Mouse (Mus musculus): Measurements from ENCODE around the gene Taf10. TPM values are rescaled to one million over a fixed set of nuclear protein-coding genes. Genes with fewer than 3 reads are reported as not detected.

Taf10 gene
- polyA plus RNA-seq, 1 experiment from 2014 or later, result 165 TPM

DNA sequence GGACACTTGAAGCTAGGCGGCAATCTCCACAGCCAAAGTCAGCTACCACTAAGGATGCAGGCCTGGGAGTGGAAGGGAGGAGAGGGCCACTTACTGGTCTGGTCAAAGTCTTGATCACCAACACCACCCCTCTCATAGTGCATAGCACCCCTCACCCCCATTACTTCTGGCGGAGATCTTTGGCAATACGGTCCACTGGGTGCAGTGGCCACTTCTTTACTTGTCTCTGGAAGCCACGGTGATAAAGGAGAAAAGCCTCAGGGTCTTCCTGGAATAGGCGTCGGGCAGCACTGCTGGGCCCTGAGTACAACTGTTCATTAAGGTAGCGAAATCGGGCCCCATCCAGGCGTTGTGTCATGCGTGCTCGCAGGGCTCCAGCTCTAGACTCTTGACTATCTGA is 10.3 kb downstream of the Taf10 start:
- WGBS, result 97% methylated on average over 11 of the region's 11 CpGs
- no peaks in the 10 kb centered on the region for H3K9me3 ChIP-seq (replicated peaks)
- DNase-seq (ENCODE audit: low spot score), result no peak

DNA sequence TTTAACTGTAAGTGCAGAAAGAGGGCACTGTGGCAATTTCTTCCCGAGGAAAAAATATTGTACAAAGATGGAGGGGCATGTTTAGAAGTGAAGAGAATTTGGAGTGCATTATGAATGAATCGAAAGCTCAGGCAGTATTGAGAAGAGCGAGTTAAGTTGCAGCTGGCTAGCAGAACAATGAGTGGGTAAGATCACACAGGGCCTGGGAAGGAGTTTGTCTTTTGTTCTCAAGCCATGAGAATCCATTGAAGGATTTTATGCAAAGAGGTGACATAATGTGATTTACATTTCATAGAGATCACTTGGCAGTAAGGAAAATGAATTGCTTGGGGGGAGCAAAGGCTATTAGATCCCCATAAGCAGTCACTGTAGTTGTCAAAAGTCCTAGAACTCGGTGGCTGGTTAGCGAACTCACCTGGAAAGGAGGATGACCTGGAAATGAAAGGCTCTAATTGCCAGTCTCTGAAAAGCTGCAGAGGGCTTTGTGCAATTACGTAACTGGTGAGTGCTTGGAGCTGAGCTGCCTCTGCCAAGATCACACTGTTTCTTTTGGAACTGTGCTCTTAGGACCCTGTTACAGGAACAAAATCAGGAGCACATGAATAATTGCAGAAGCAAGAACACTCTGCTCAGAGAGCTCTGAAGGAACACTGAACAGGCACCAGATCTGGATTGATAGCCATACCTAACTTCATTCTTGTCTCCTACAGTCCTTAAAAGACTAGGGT is 15.3 kb downstream of the Taf10 start:
- H3K27me3 ChIP-seq (ENCODE audit: low read depth, poor library complexity, severe bottlenecking), result no peaks in the 10 kb centered on the region
- H3K36me3 ChIP-seq, result peaks cover 54% of the 10 kb centered on the region
- no peaks in the 10 kb centered on the region for H3K4me1 ChIP-seq
- H3K4me3 ChIP-seq, result no peak overlapping the region
- WGBS, result 87% methylated on average over 6 of the region's 6 CpGs
- no peak for DNase-seq (ENCODE audit: low spot score)
- H3K9me3 ChIP-seq (replicated peaks), result no peaks in the 10 kb centered on the region
- H3K27ac ChIP-seq, result no peak overlapping the region

More for the DNA sequence above, 10.3 kb downstream of the Taf10 start:
- Histone ChIP-seq H3K36me3 (peaks cover 63% of the 10 kb centered on the region), H3K4me3 (no peak overlapping the region), H3K27ac (no peak overlapping the region), H3K4me1 (peaks cover 26% of the 10 kb centered on the region), H3K27me3 (ENCODE audit: low read depth, poor library complexity, severe bottlenecking) (no peaks in the 10 kb centered on the region)

DNA sequence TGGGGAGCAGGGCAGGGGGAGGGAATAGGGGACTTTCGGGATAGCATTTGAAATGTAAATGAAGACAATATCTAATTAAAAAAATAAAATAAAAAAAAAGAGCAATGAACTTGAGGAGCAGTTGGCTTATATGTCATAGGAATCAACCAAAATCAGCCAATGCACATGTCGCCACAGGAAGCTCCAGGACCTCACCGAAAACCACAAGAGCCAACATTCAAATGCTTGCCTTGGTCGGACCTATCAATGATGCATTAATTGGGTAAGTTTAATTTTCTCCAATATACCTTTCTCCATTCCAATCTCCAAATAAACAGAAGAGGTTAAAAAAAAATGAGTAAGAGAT is 17.2 kb downstream of the Taf10 start:
- Histone ChIP-seq H3K27ac (no peak overlapping the region), H3K27me3 (ENCODE audit: low read depth, poor library complexity, severe bottlenecking) (no peaks in the 10 kb centered on the region), H3K4me3 (no peak overlapping the region), H3K9me3 (replicated peaks) (no peaks in the 10 kb centered on the region), H3K36me3 (peaks cover 35% of the 10 kb centered on the region), H3K4me1 (no peaks in the 10 kb centered on the region)
- 95% methylated on average over 4 of the region's 4 CpGs for WGBS
- no peak for DNase-seq (ENCODE audit: low spot score)

DNA sequence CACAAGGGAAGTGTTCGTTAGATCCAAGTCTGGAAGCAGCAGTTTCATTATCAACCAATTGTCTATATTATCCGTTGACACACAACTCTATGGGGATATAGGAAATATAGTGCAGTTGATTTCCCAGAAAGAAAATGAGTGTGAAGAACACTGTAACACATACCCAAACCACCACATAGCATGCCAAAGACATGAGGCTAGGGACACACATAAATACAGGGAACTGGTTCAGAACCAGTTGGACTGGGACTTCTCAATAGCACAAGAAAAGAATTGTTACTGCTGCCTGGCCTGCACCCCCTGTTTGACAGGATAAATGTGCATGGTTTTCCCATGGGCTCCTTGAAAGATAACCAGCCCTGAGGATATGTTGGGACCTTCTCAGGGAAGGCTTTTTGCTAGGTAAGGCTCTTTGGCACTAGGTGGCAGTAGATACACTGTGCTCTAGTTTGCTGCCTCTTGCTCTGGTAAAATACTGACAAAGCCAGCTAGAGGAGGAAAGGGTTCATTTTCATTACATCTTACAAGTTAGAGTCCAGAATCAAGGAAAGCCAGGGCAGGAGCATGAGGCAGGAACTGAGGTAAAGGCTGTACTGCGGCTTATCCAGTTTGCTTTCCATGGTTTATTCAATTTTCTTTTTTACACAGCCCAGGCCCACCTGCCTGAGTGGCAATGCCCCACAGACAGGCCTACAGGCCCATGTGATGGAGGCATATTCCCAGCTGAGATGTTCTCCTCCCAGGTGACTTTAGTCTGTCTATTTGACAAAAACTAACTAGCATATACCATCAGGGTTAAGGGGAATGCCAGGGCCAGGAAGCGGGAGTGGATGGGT is 17.8 kb downstream of the Taf10 start:
- H3K9me3 ChIP-seq (replicated peaks), result no peaks in the 10 kb centered on the region
- no peak overlapping the region for H3K4me3 ChIP-seq
- H3K4me1 ChIP-seq, result no peaks in the 10 kb centered on the region
- H3K27me3 ChIP-seq (ENCODE audit: low read depth, poor library complexity, severe bottlenecking), result no peaks in the 10 kb centered on the region
- 88% methylated on average over 4 of the region's 4 CpGs for WGBS
- H3K36me3 ChIP-seq, result peaks cover 29% of the 10 kb centered on the region
- no peak for DNase-seq (ENCODE audit: low spot score)
- no peak overlapping the region for H3K27ac ChIP-seq

DNA sequence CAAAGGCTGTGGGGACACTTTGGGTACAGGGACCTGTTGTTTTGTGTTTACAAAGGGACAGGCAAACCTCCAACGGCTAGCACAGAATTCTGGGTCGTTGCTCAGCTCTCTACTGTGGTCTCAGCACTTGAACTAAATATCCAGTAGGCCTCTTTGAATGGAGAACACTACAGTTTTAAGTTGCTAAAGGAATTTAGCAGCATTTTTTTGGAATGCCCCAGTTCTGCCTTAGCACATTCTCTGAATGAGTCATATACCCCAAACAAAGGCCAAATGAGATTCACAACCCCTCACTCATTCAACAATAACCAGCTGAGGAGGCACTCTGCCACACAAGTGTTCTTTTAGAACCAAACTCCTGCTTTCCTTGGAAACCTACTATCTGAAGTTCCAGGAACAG is 22.2 kb downstream of the Taf10 start:
- Histone ChIP-seq H3K27me3 (ENCODE audit: low read depth, poor library complexity, severe bottlenecking) (no peaks in the 10 kb centered on the region), H3K4me3 (no peak overlapping the region), H3K9me3 (replicated peaks) (no peaks in the 10 kb centered on the region), H3K36me3 (no peaks in the 10 kb centered on the region; the same call in 1 of the 2 replicates), H3K27ac (no peak overlapping the region), H3K4me1 (no peaks in the 10 kb centered on the region)
- WGBS, result 87% methylated on average over 2 of the region's 2 CpGs
- no peak for DNase-seq (ENCODE audit: low spot score)

- no peaks in the 10 kb centered on the region for H3K27me3 ChIP-seq (ENCODE audit: low read depth, poor library complexity, severe bottlenecking)
- no peak overlapping the region for H3K4me3 ChIP-seq
- no peaks in the 10 kb centered on the region for H3K9me3 ChIP-seq (replicated peaks)
- no peaks in the 10 kb centered on the region for H3K4me1 ChIP-seq
- H3K36me3 ChIP-seq, result no peaks in the 10 kb centered on the region
- H3K27ac ChIP-seq, result no peak overlapping the region
- 64% methylated on average over 3 of the region's 3 CpGs for WGBS
- DNase-seq (ENCODE audit: low spot score), result no peak
Measured at GRCm38 (mm10) chr7:105715366-105715765, 28.8 kb downstream of the Taf10 start.

GRCm38 (mm10) chr7:105708733-105709132 is 35.4 kb downstream of the Taf10 start:
- H3K27ac ChIP-seq, result no peak overlapping the region
- no peak for DNase-seq (ENCODE audit: low spot score)
- H3K4me3 ChIP-seq, result no peak overlapping the region
- H3K36me3 ChIP-seq, result no peaks in the 10 kb centered on the region
- no peaks in the 10 kb centered on the region for H3K27me3 ChIP-seq (ENCODE audit: low read depth, poor library complexity, severe bottlenecking)
- H3K4me1 ChIP-seq, result no peaks in the 10 kb centered on the region
- no peaks in the 10 kb centered on the region for H3K9me3 ChIP-seq (replicated peaks)
- 91% methylated on average over 5 of the region's 5 CpGs for WGBS

DNA sequence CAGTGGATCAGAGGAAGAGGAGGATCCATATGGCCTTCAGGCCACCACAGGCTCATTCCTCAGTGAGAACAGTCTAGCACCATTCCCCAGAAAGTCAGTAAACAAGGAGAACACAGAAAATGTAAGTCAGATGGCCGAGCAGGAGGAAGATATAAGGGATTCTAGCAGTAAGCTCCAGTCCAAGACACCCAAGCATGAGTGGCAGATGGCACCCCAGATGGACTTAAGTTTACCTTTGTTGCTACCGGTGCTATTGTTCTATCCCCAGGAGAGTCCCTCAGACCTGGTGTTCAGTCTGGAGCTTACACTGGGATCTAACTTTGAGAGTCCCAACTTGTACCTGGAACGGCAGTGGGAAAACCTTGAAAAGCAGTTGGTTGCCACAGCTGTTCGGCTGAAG is 40.3 kb downstream of the Taf10 start:
- H3K4me1 ChIP-seq, result no peaks in the 10 kb centered on the region
- 92% methylated on average over 4 of the region's 4 CpGs for WGBS
- no peak overlapping the region for H3K4me3 ChIP-seq
- no peak overlapping the region for H3K27ac ChIP-seq
- no peaks in the 10 kb centered on the region for H3K36me3 ChIP-seq
- no peak for DNase-seq (ENCODE audit: low spot score)
- no peaks in the 10 kb centered on the region for H3K9me3 ChIP-seq (replicated peaks)
- H3K27me3 ChIP-seq (ENCODE audit: low read depth, poor library complexity, severe bottlenecking), result no peaks in the 10 kb centered on the region

- H3K4me1 ChIP-seq, result no peaks in the 10 kb centered on the region
- no peaks in the 10 kb centered on the region for H3K36me3 ChIP-seq
- H3K4me3 ChIP-seq, result no peak overlapping the region
- H3K9me3 ChIP-seq (replicated peaks), result no peaks in the 10 kb centered on the region
- WGBS, result 88% methylated on average over 16 of the region's 16 CpGs
- H3K27me3 ChIP-seq (ENCODE audit: low read depth, poor library complexity, severe bottlenecking), result no peaks in the 10 kb centered on the region
- no peak overlapping the region for H3K27ac ChIP-seq
- DNase-seq (ENCODE audit: low spot score), result no peak
Measured at GRCm38 (mm10) chr7:105703184-105703583, 41.0 kb downstream of the Taf10 start.

GRCm38 (mm10) chr7:105690875-105691274 is 53.3 kb downstream of the Taf10 start:
- H3K36me3 ChIP-seq, result no peaks in the 10 kb centered on the region
- H3K4me3 ChIP-seq, result no peak overlapping the region
- 84% methylated on average over 1 of the region's 1 CpGs for WGBS
- H3K27me3 ChIP-seq (ENCODE audit: low read depth, poor library complexity, severe bottlenecking), result peaks cover 4% of the 10 kb centered on the region; the same call in 1 of the 2 replicates
- no peak overlapping the region for H3K27ac ChIP-seq
- no peaks in the 10 kb centered on the region for H3K9me3 ChIP-seq (replicated peaks)
- no peak for DNase-seq (ENCODE audit: low spot score)
- H3K4me1 ChIP-seq, result 0 out of 2 replicates have a peak, but pooled peaks cover under 1% of the 10 kb centered on the region

Other genes with a start within 250 kb of the Taf10 start
- 26.1 and 31.9 TPM in 2 replicates for gene Smpd1, start 190.0 kb downstream of the Taf10 start, polyA plus RNA-seq (2016; fragmentation: Nextera tagmentation; extraction: Ambion mirVana)
- gene Apbb1, start 162.7 kb downstream of the Taf10 start, polyA plus RNA-seq (2016; fragmentation: Nextera tagmentation; extraction: Ambion mirVana), result 76.9 and 81.9 TPM in 2 replicates
- gene Hpx, start 144.2 kb downstream of the Taf10 start, polyA plus RNA-seq (2016; fragmentation: Nextera tagmentation; extraction: Ambion mirVana), result 0.48 TPM in 1 of 2 replicates, not detected in the other
- gene Trim3, start 110.8 kb downstream of the Taf10 start, polyA plus RNA-seq (2016; fragmentation: Nextera tagmentation; extraction: Ambion mirVana), result 24.5 and 31.2 TPM in 2 replicates
- gene Timm10b, start 104.3 kb downstream of the Taf10 start, polyA plus RNA-seq (2016; fragmentation: Nextera tagmentation; extraction: Ambion mirVana), result 173 and 196 TPM in 2 replicates
- gene Arfip2, start 103.9 kb downstream of the Taf10 start, polyA plus RNA-seq (2016; fragmentation: Nextera tagmentation; extraction: Ambion mirVana), result 60.0 and 67.4 TPM in 2 replicates
- 14.0 and 17.1 TPM in 2 replicates for gene Gm45799, start 103.8 kb downstream of the Taf10 start, polyA plus RNA-seq (2016; fragmentation: Nextera tagmentation; extraction: Ambion mirVana)
- 0.31 and 1.1 TPM in 2 replicates for gene Dnhd1, start 93.5 kb downstream of the Taf10 start, polyA plus RNA-seq (2016; fragmentation: Nextera tagmentation; extraction: Ambion mirVana)
- 195 and 200 TPM in 2 replicates for gene Ilk, start 7.8 kb downstream of the Taf10 start, polyA plus RNA-seq (2016; fragmentation: Nextera tagmentation; extraction: Ambion mirVana)
- 44.1 and 54.1 TPM in 2 replicates for gene Rrp8, start 7.0 kb downstream of the Taf10 start, polyA plus RNA-seq (2016; fragmentation: Nextera tagmentation; extraction: Ambion mirVana)
- 39.8 and 40.5 TPM in 2 replicates for gene Tpp1, start 7.9 kb upstream of the Taf10 start, polyA plus RNA-seq (2016; fragmentation: Nextera tagmentation; extraction: Ambion mirVana)
- 17.3 and 21.2 TPM in 2 replicates for gene Dchs1, start 43.3 kb upstream of the Taf10 start, polyA plus RNA-seq (2016; fragmentation: Nextera tagmentation; extraction: Ambion mirVana)
- 332 and 378 TPM in 2 replicates for gene Mrpl17, start 66.7 kb upstream of the Taf10 start, polyA plus RNA-seq (2016; fragmentation: Nextera tagmentation; extraction: Ambion mirVana)
- 0.04 TPM in 1 of 2 replicates, not detected in the other for gene Gm4070, start 209.6 kb upstream of the Taf10 start, polyA plus RNA-seq (2016; fragmentation: Nextera tagmentation; extraction: Ambion mirVana)

All from limb, embryonic 10.5 days (tissue).